Mouse (Mus musculus) heart, adult 2 months (tissue): ENCODE results near the gene 9630041A04Rik. TPM values are rescaled to one million over a fixed set of nuclear protein-coding genes. Genes with fewer than 3 reads are reported as not detected.

Experiments
- DNase-seq, 2 experiments: peaks; one replicate each; pipeline ENCODE4 v3.0.0; 2021
- H3K27ac ChIP-seq: fragments of 200-600 bp; 2 replicates; pipeline ENCODE4 v1.8.1; 2022
- H3K27me3 ChIP-seq: fragments of 200-500 bp; 2 replicates; pipeline ENCODE4 v1.6.1; 2012; ENCODE audit warnings: mild to moderate bottlenecking, low read length, inconsistent platforms, mixed read lengths; ENCODE audit not compliant: control insufficient read depth, insufficient read depth
- H3K36me3 ChIP-seq: fragments of 200-500 bp; 2 replicates; pipeline ENCODE4 v1.6.1; 2012; ENCODE audit warnings: low read length, inconsistent platforms; ENCODE audit not compliant: control insufficient read depth, insufficient read depth
- H3K4me1 ChIP-seq: fragments of 200-500 bp; 2 replicates; pipeline ENCODE4 v1.6.1; 2011; ENCODE audit warnings: low read length; ENCODE audit not compliant: control insufficient read depth, insufficient read depth
- H3K4me3 ChIP-seq: fragments of 200-600 bp; 2 replicates; pipeline ENCODE4 v1.8.1; 2022
- H3K79me2 ChIP-seq: fragments of 200-500 bp; replicated peaks from 2 replicates; pipeline ENCODE4 v1.6.1; 2012; ENCODE audit warnings: mild to moderate bottlenecking, inconsistent platforms, low read length, moderate library complexity, mixed read lengths; ENCODE audit not compliant: control insufficient read depth, insufficient read depth
- H3K9ac ChIP-seq: fragments of 200-500 bp; 2 replicates; pipeline ENCODE4 v1.6.1; 2012; ENCODE audit warnings: low read depth, mild to moderate bottlenecking, control low read depth, inconsistent platforms, low read length, mixed read lengths
- CTCF ChIP-seq: fragments of 200-600 bp; IDR thresholded peaks from 2 replicates; pipeline ENCODE4 v1.8.1; 2022; ENCODE audit warnings: antibody characterized with exemption, mild to moderate bottlenecking, moderate library complexity
- EP300 ChIP-seq: fragments of 200-500 bp; IDR thresholded peaks from 2 replicates; pipeline ENCODE4 v1.6.1; 2011; ENCODE audit warnings: low read depth, low read length, control low read depth; ENCODE audit not compliant: insufficient read depth
- POLR2A ChIP-seq: fragments of 200-500 bp; IDR thresholded peaks from 2 replicates; pipeline ENCODE4 v1.6.1; 2011; ENCODE audit warnings: mild to moderate bottlenecking, low read depth, low read length, control low read depth; ENCODE audit not compliant: insufficient read depth
- WGBS: fragments of 180-500 bp; shearing (Covaris S2); methylation state at CpG from one replicate; pipeline ENCODE4 v1.1.7; 2018; 5-methylcytosine and 5-hydroxymethylcytosine counted together
- intact Hi-C: fragments of 180-260 bp; cut with DNase I; formaldehyde crosslinking; loops from one replicate; pipeline ENCODE4 v1.15.1; 2025
- polyA plus RNA-seq: library from polyadenylated mRNA; depleted of rRNA; stranded (reverse); fragments of >200 nt; gene quantifications from 2 replicates; pipeline ENCODE4 v1.2.3, GENCODE M21; 2012
- total RNA-seq, 2 experiments: library from RNA; stranded (reverse); gene quantifications; 2 replicates each; pipeline ENCODE4 v1.2.3; 2021

Gene 9630041A04Rik
- total and polyA plus RNA-seq, 3 experiments, result not detected

DNA sequence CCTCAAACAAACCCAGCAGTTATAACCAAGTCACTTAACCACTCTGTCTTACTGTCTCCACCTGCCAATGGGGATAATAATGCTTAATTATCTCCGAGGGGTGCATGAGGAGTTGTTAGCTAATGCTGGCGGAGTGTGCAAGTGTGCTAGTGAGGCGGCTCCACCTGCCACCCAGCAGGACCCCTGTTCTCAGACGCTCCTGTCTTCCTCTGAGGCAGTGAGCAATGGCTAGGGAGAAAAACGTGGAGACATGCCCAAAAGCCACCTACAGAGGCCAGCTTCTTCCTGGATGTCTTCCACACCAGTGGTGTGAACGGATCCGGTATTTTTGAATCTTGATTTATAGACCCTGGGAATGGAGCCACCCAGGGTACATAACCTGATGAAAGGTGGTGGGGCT, 83.7 kb downstream of the 9630041A04Rik start:
- Histone ChIP-seq H3K27ac (no peak overlapping the region), H3K36me3 (no peaks in the 10 kb centered on the region), H3K4me3 (no peak overlapping the region), H3K79me2 (no peaks in the 10 kb centered on the region), H3K27me3 (no peaks in the 10 kb centered on the region; the same call in 1 of the 2 replicates), H3K4me1 (no peaks in the 10 kb centered on the region), H3K9ac (no peak overlapping the region)
- no peak for TF ChIP-seq POLR2A
- TF ChIP-seq CTCF, result no peak
- TF ChIP-seq EP300, result no peak
- 72% methylated on average over 7 of the region's 7 CpGs for WGBS
- intact Hi-C loops, result no loop called here
- DNase-seq, result no peak

GRCm38 (mm10) chr9:101945814-101946213, 84.2 kb downstream of the 9630041A04Rik start:
- no peaks in the 10 kb centered on the region for H3K79me2 ChIP-seq
- H3K27me3 ChIP-seq, result no peaks in the 10 kb centered on the region; the same call in 1 of the 2 replicates
- no peaks in the 10 kb centered on the region for H3K36me3 ChIP-seq
- WGBS, result 81% methylated on average over 4 of the region's 4 CpGs
- no peak for DNase-seq
- H3K9ac ChIP-seq, result no peak overlapping the region
- intact Hi-C loops, result no loop called here
- TF ChIP-seq EP300 (no peak), POLR2A (no peak), CTCF (no peak)
- no peaks in the 10 kb centered on the region for H3K4me1 ChIP-seq
- H3K27ac ChIP-seq, result no peak overlapping the region
- H3K4me3 ChIP-seq, result no peak overlapping the region

GRCm38 (mm10) chr9:101950101-101950500, 88.5 kb downstream of the 9630041A04Rik start:
- intact Hi-C loops, result no loop called here
- TF ChIP-seq POLR2A (no peak), CTCF (no peak), EP300 (no peak)
- 29% methylated on average over 3 of the region's 3 CpGs for WGBS

GRCm38 (mm10) chr9:101954529-101954928, 92.9 kb downstream of the 9630041A04Rik start:
- Histone ChIP-seq H3K9ac (no peak overlapping the region), H3K27ac (no peak overlapping the region), H3K4me1 (no peaks in the 10 kb centered on the region), H3K36me3 (no peaks in the 10 kb centered on the region), H3K79me2 (no peaks in the 10 kb centered on the region), H3K27me3 (no peaks in the 10 kb centered on the region), H3K4me3 (no peak overlapping the region)
- TF ChIP-seq POLR2A, result no peak
- TF ChIP-seq CTCF, result no peak
- TF ChIP-seq EP300, result no peak
- DNase-seq, result peak in 1 of 2 experiments; percentile 7
- intact Hi-C loops, result no loop called here
- 78% methylated on average over 4 of the region's 4 CpGs for WGBS

More at GRCm38 (mm10) chr9:101950101-101950500, 88.5 kb downstream of the 9630041A04Rik start:
- H3K4me3 ChIP-seq, result no peak overlapping the region
- DNase-seq, result no peak
- no peak overlapping the region for H3K9ac ChIP-seq
- H3K27me3 ChIP-seq, result no peaks in the 10 kb centered on the region
- no peaks in the 10 kb centered on the region for H3K4me1 ChIP-seq
- no peaks in the 10 kb centered on the region for H3K36me3 ChIP-seq
- H3K79me2 ChIP-seq, result no peaks in the 10 kb centered on the region
- no peak overlapping the region for H3K27ac ChIP-seq

GRCm38 (mm10) chr9:101956228-101956627, 94.6 kb downstream of the 9630041A04Rik start:
- Histone ChIP-seq H3K79me2 (no peaks in the 10 kb centered on the region), H3K4me1 (no peaks in the 10 kb centered on the region), H3K27ac (no peak overlapping the region), H3K4me3 (no peak overlapping the region), H3K36me3 (no peaks in the 10 kb centered on the region), H3K27me3 (no peaks in the 10 kb centered on the region), H3K9ac (no peak overlapping the region)
- DNase-seq, result no peak
- 48% methylated on average over 4 of the region's 4 CpGs for WGBS
- TF ChIP-seq POLR2A (no peak), CTCF (no peak), EP300 (no peak)
- intact Hi-C loops, result no loop called here

GRCm38 (mm10) chr9:101971806-101972205, 110.2 kb downstream of the 9630041A04Rik start:
- intact Hi-C loops, result no loop called here
- no peak overlapping the region for H3K27ac ChIP-seq
- H3K4me1 ChIP-seq, result no peaks in the 10 kb centered on the region
- DNase-seq, result peak; percentile 17 to 35
- H3K9ac ChIP-seq, result no peak overlapping the region
- no peaks in the 10 kb centered on the region for H3K27me3 ChIP-seq
- TF ChIP-seq EP300 (no peak), POLR2A (no peak), CTCF (peak; percentile 12; the same call in 1 of the 2 replicates)
- H3K4me3 ChIP-seq, result no peak overlapping the region
- no peaks in the 10 kb centered on the region for H3K79me2 ChIP-seq
- 5% methylated on average over 6 of the region's 6 CpGs for WGBS
- no peaks in the 10 kb centered on the region for H3K36me3 ChIP-seq

DNA sequence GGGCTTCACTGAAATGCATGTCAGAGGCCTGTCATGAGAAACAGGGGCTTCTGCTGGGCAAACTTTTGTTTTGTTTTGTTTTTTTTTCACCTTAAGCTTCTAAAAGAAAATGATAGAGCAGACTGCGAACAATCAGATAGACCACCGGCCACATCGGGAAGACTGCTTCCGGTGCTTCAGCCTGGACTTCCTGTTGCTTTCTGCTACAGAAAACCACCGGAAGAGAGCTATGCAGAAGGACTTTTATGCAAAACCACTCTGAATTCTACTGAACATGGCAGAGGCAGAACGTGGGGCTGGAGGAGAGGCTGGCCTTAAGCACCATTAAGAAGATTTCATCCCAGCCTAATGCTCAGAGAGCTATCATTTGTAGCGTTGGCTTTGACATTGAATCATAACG, 110.7 kb downstream of the 9630041A04Rik start:
- Histone ChIP-seq H3K4me3 (no peak overlapping the region), H3K79me2 (no peaks in the 10 kb centered on the region), H3K36me3 (no peaks in the 10 kb centered on the region), H3K9ac (no peak overlapping the region), H3K27me3 (no peaks in the 10 kb centered on the region), H3K27ac (no peak overlapping the region), H3K4me1 (no peaks in the 10 kb centered on the region)
- intact Hi-C loops, result no loop called here
- TF ChIP-seq POLR2A, result no peak
- TF ChIP-seq EP300, result no peak
- TF ChIP-seq CTCF, result no peak
- no peak for DNase-seq
- WGBS, result 43% methylated on average over 8 of the region's 8 CpGs
